Mouse (Mus musculus) cerebellum, postnatal 25 days (tissue): ENCODE data around the gene Shb.

Experiments
- DNase-seq, 2 experiments: peaks; one replicate each; pipeline ENCODE4 v3.0.0; 2021; ENCODE audit warnings: mixed read lengths in 2 of 2

Gene Shb

DNA sequence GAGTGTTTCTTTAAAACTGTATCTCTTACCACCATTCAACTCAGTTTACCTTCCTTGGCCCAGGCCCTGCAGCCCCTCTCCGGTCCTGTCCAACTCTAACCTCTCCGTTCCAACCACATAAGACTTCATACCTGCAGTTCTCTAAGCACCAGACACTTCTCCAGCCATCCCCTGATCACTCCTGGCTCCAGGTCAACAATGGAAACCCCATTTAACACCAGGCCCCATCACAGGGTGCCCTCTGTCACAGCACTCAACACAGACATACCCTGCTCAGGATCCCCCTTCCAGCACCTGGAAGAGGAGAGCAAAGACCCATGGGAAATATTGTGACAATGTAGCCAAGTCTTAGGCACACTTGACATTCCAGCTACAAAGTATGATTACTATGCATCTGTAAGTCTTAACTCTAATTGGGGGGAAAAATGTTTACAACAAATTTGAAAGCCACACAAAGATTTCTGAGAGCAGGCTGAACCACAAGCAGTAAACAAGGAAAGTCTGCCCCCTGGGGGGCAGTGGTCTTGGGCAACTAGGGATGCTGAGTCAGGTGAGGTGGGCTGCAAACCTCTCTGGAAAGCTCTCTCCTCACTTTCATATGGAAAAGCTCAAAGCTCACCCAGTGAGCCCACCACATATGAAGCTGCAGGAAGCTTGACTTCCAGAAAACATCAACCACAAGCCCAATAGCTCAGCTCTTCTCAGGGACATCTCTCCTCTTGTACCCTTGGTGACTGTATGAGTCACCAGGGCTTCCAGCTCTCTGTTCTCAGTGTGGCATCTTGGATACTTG, 4.5 kb downstream of the Shb start:
- no peak for DNase-seq

DNA sequence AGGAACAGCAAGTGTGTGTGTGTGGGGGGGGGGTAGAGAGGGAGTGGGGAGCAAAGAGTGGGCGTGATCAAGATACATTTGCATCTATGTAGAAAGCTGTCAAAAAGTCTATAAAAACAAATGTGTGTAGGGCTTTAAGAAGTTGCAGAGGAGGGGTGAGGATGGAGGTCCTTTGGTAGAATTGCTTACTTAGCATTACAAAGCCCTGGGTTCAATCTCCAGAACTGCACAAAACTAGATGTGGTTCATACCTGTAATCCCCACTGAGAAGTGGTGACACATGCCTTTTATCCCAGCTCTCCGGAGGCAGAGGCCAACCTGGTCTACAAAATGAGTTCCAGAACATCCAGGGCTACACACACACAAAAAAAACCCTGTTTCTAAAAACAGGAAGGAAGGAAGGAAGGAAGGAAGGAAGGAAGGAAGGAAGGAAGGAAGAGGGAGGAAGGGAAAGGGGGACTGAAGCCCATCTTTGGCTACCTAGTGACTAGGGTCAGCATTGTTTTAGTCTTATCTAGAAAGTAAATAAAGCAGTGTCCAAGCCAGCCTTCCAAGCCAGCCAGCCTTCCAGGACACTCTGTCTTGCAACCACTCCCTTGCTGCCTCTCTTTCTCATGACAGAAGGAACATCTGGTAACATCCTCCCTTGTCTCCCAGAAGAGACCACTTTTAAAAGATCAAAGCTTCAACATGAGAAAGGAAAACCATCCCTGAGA, 5.3 kb downstream of the Shb start:
- DNase-seq, result no peak

DNA sequence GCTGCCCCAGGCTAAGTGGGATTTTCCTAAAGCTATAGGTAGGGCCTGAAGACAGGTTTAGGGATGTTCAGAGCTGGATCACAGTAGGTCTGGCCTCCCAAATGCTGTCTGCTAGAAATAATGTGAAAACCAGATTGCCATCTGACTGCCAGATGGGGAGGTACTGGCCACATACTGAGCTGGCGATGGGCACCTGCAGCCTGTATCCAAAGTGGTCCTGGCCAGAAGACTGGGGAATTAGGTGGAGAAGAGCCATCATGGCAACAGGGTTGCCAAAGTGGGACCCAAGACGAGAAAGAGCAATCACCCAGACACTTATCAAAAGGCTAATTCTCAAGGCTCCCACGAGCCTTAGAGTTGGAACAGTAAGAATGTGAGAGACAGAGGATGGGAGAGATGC, 6.1 kb downstream of the Shb start:
- no peak for DNase-seq

DNA sequence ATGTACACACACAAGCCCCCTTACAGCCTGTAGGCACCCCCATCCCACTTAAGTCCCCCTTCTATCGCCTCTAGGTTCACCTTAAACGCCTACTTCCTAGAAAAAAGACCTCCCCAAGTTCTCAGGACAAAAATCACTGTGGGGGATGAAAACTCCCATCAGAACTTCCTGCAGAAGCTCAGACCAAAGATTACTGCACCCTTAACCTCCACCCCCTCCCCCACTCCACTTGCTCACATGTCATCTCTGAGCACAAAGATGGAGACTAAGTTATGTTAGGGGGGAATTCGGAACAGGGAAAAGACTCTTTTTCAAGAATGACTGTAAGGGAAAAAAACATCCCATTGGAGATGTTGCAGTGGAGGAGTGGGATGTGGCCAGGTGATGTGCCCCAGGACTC, 6.7 kb downstream of the Shb start:
- no peak for DNase-seq

DNA sequence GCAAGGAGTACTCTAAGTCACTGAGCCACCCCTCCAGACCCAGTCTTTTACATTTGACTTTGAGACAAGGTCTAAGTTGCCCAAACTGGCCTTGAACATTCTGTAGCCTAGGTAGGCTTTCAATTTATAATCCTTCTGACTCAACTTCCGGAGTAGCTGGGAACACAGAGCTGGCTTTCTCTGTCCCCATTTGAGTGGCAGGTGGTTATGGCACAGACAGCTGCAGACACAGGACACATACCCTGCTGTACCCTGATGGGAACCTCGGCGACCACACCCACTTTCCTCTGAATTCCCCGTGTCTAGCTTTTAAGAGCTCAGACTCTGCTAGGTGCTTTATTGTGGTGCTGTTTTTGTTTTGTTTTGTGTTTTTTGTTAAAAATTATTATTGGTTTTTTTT, 7.7 kb downstream of the Shb start:
- DNase-seq, result no peak

DNA sequence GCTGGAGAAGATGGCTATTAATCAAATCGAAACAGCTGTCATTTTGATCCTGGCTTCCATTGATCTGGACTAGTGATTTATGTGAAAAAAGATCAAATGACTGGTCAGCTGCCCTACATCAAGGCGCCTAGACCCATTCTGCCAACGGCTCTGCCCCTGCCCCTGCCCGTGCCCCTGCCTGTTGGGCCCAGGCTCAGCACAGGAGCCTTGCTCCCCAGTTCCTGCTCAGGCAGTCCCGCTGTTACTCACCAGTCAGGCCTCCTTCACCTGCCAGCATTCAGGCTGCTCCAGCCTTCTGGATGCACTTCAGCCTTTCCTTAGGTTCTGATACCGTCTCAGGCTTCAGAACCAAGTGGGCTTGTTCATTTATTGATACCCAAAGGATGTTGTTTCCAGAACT, 8.9 kb downstream of the Shb start:
- no peak for DNase-seq

DNA sequence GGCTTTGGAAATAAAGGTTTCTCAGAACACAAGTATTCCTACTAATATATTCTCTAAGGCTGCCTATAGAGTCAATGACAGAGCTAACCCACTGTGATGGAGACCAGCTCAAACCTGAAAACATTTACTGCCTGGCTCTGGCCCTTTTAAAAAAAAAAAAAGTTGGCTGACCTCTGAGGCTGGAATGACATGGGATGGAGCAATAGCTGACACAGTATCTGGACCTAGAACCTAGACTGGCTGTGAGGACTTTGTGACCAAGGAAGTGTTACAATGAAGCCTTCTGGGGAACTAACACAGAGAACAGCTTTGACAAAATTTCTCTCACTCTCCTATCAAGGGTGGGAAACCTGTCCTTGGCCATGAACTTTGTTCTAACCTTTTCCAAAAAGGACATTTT, 9.3 kb downstream of the Shb start:
- no peak for DNase-seq

DNA sequence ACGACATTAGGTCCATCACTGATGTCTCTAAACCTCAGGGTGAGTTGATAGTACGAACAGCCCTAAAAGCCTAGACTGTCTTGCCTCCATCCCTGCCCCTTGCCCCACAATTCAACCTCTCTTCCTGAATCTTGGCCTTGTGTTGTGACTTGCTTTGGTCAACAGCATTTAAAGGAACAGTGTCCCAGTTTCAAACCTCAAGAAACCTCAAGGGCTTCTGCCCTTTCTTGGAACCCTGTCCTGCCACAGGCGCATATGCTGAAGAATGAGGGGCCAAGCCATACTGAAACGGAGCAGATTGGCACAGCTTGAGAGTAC, 9.7 kb downstream of the Shb start:
- DNase-seq, result no peak

DNA sequence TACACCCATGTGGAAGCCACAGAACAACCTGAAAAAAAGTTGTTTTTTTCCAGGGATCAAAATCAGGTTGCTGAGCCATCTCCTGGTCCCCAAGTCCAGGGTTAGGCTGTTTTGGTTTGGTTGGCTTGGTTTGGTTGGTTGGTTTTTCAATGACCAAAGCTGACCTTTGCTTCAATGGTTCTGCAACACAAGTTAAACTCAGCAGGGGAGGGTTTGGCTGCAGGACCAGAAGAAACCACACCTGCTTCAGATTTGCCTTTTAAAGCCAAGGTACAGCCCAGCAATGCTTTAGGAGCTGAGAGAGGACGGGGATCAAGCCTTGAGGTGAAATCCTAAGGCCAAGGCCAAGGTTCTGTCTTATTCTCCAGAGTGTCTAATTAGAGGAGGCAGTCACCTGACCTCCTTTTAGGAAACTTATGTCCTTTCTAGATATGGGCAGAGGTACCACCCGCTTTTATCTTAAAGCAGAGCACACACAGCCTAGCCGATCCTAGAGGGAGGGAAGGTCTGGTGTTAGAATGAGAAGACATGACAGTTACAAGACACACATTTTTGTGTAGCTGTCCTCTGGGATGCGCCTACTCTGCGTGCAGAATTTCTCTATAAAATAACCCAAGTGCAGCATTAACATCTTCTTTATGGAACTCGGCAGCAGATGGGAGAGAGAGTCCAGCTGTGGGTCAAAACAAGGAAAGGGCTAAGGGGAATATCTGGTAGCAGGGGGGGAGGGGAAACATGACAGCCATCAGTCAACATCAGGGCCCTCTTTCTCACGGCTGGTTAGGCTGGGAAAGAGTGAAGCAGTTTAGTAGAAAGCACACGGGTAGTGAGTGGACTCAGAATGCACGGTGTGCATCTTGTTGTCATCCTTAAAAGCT, 10.3 kb downstream of the Shb start:
- DNase-seq, result no peak

DNA sequence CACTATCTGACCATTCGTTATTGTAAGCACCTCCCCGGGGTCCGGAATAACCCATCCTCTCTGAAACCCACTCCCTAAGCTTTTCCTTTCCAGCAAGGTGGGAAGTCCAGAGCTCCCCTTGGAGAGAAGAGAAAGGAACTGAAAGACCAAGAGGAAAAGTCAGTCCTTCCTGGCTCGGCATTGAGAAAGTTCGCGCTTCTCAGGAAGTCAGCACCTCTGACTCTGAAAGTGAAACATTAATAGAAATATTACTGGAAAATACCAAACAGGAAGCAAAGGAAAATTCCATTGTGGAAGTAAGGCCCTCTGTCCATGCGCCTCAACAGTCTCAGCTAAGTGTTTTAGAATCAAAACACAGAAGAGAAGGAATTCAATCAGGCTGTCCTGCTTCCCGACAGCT, 11.9 kb downstream of the Shb start:
- no peak for DNase-seq

DNA sequence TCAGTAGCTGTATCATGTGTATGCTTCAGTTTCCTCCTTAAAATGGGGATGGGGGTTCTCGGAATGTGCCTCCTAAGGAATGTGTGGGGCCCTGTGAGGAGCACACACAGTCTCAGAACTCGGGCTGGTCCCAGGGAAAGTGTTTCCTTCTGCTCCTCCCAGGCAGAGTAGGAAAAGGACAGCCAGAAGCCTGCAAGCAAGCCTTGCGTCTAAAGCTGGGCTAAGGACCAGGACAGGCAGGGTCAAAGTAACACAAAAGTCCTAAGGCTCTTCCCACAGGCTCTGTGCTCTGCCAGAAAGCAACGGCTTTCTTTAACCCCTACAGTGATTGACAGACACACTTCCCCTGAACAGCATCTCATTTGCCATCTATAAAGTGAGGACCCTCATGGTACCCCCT, 14.9 kb downstream of the Shb start:
- no peak for DNase-seq

DNA sequence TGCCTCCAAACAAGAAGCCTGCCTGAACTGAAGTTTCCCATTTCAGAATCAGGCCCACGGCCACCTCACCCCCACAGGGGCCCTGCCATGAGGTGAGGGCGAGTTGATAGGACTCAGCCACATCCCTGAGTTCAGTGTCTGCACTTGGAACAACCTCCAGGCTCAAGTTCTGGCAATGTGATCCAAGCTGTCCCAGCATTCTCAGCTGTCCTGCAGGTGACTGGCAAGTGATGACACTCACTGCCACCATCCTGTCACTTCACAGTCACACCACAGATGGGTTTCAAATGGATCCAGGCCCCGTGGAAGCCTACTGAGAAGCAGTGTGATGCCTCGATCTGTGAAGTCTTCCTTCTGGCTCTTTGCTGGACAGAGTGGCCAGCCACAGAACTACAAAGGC, 16.4 kb downstream of the Shb start:
- DNase-seq, result no peak

DNA sequence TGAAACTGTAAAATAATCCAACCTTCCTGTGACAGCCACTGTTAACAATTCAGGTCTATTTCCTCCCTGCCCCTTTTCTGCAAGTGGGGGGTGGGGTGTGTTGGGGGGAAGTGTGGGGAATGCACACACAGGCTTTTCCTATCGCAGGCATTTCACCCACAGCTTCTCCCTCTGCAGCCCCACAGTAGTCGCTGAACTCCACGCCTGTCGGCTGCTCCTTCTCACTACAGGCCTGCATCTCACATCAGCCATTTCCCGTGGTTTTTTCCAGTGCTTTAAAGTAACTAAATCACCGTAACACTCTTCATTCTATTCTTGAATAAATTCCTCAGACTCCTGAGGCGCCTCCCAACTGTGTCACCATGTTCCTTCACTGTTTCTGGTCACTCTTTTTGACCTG, 17.9 kb downstream of the Shb start:
- no peak for DNase-seq

DNA sequence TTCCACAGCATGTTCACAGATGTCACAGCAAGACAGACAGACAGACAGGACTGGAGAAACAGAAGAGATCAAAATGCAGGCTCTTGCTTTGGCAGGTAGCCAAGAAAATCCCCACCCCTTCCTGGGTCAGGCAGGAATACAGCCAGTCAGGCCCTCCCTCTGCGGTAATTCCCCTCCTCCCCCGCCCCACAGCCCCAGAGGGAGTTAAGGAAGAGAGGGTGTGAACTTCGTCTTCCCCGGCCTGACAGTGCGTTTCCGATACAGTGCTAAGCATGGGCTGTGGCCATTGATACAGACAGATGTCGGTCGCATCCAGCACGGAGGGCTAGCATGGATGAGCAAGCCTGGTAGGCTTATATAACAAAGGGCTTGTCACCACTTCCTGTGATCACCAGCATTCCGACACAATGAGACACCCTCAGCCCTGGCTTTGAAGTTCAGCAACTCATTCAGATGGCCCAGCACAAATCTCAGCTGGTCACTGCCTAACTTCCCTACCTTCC, 18.4 kb downstream of the Shb start:
- DNase-seq, result no peak

DNA sequence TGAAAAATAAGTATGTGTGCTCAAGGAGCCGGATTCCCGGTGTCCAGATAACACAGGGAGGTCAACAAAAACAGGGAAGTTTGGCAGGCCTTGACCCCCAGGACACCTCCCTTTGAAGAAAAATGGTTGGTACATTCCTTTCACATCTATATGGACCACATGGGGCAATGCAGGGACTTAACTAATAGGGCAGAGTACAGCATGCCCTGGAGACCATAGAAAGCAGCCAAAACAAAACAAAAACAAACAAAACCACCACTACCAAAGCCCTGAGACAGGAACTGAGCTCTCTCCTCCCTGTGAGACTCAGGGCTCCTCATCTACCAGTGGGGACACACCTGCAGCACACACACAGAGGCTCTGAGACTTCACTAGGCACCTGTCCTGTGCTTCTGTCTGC, 18.9 kb downstream of the Shb start:
- no peak for DNase-seq

DNA sequence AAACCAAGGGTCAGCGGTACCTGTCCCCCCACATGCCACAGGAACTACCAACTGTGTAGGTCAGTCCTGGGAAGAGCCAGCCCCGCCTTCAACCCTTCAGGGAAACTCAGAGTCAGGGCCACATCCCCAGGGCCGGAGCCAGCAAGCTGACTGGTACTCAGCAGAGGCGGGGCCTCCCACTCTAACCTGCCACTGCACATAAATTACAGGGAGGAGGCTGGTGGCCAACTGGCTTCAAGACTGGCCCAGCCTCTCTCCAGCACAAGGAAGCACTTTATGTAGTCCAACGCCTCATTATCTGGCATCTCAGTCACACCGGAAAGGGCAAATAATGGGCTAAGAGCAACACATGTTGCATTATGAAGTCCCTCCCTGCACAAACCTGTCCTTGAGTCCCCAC, 22.1 kb downstream of the Shb start:
- no peak for DNase-seq

DNA sequence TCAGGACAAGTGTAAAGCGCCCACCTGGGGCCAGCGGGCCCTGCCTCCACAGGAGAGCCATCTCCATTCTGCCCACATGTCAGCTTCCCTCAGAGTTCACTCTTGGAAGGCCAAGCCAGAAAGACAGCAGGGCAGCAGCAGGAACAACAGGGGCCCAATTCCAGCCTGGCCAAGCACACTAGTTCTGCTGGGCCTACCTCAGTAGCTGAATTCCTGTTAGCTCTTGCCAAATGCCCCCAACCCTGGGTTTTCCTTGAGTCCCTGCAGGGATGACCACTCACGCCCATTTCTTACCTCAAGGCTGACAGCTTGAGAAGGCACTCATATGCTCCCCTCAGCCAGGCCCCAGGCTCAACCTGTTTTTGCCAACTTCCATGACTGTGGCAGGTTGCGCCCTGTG, 22.9 kb downstream of the Shb start:
- DNase-seq, result peak; percentile 34 to 39

DNA sequence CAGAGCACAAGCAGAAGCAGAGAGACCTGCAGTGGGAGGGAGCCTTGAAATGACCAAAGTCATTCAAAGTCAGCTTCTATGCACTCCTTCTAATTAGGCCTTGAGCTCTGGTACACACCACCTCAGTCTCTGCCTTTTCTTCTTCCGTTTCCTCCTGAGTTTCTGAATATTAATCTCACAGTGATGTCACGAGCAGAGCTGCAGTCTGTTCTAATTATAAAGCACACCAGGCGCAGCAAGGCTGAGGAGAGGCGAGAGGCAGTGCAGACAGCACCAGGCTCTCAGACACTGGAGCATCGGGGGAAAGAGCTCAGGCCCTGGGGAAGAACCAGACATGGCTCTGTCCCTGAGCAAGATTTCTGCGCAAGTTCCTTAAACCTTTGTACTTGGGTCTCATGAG, 23.8 kb downstream of the Shb start:
- DNase-seq, result no peak

DNA sequence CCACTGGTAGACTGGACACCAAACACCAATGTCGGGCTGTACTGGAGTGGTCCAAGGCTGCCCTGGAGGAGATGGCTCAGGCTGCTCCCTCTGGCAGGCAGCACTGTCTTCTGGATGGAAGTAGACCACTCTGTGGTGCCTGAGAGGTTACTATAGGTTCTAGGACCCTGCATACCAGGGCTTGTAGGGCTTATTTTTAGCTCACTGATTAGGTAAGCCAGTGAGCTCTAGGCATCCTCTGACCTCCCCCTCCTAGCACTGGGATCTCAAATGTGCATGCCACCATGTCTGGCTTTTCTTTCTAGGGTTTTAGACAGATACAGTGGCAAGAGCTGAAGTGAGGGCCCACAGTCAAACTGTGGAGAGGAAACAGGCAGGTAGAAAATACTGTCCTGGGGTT, 24.8 kb downstream of the Shb start:
- no peak for DNase-seq

DNA sequence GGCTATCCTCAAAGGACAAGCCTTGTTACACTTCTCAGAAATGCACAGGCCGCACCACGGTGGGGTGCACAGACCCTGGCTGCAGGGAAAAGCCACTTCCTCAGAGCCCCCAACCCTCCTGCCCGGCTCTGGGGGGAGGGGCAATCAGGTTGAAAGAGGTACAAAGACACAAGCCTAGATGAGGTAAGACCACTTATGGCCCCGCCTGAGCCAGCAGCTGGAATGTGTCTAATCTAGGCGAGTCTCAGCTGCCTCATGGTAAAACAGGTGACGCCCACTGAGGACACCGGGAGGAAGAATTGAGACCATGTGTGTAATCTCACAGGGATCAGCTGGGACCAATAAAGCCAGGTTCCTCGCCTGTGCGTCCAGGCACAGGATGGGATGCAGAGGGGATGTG, 25.2 kb downstream of the Shb start:
- no peak for DNase-seq

DNA sequence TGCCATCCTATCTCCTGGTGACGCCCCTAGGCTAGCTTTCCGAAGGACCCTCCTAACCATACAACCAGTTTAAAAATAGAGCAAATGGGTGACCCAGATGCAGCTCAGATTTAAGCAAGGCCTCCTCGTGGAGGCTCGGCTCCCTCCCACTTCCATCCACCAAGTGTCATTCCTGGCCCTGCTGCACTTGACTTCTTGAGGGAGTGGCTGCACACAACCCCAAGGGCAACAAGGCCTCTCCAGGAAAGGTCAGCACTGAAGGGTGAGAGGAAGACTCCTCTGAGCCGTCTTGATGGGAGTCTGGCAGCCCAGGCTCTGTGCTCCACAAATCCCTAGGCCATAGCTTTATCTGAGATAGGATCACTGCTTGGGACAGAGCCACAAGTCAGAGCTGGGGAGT, 25.7 kb downstream of the Shb start:
- DNase-seq, result no peak

DNA sequence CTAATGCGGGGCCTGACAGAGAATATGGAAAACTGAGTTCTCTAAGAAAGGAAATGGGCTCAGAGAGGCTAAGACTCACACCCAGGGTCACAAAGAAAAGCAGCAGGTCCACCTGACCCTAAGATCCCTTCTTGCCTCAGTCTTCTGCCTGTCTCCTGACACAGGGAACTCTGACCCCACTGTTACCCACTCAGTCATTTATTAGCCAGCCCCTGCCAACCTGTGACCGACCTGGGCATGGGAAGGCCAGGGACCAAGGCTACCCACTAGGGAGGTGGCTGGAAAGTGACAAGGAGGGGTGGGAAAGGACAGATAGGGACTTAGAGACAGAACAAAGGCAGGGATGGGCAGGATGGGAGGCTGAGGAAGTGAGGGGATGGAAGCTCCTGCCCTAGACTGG, 26.6 kb downstream of the Shb start:
- no peak for DNase-seq

DNA sequence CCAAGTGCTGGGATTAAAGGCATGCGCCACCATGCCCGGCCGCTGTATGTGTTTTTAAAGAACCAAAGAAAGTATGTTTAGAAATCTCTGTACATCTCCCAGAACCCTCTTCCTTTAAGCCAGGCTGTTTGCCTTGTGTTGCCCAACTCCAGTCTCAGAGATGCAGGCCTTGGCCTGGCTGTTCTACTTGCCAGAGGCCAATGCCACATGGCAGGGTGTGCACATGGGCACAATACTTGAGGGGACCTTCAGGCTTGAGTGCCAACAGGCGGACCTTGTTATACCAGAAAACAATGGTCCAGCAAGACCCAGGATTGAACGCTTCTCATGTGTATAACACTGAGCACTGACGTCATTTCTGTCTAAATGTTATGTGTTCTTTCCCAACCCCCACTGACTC, 27.1 kb downstream of the Shb start:
- DNase-seq, result no peak

DNA sequence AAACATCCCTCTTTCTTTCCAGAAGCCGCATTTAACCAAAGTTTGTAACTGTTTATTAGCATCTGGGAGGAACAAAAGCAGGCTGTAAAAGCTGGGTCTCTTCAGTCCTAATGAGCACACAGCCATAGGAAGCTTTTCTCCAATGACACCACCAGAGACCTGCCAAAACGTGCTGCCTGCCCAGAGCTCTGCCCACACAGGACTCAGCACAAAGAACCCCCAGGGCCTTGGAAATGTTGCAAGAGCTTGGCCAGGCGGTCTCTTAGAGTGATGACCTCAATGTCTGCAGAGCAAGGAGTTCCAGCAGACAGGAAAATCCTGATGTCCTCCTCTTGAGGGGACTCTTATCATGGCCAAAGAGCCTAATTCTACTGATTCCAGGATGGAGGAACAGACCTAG, 28.5 kb downstream of the Shb start:
- peak; percentile 29 to 39 for DNase-seq
